ENCODE assay signal across 10 mouse cellular contexts in genomic region chr2:152180323-152180722, GRCm38 (mm10). TPM values are rescaled to one million over a fixed set of nuclear protein-coding genes. Genes with fewer than 3 reads are reported as not detected.
DNase-seq lines count a peak whose midpoint lies in the region; ATAC-seq and TF ChIP-seq lines count a peak whose summit lies in the region.
"Had no signal": no experiment of that assay in that cellular context is flagged by ENCODE, and none has a peak within 500 bp of the region (broad histone marks: within the 10 kb centered on the region; RNA-seq: fewer than 3 reads in every experiment).

No protein-coding gene starts in this region.

- H3K36me3 ChIP-seq in kidney, adult 2 months (ENCODE audit: control insufficient read depth, insufficient read depth, low read length): no peaks in the 10 kb centered on the region
- no peaks in the 10 kb centered on the region for H3K36me3 ChIP-seq in myocyte (ENCODE audit: control insufficient read depth, insufficient read depth)
- no peaks in the 10 kb centered on the region for H3K36me3 ChIP-seq in midbrain, embryonic 14.5 days (ENCODE audit: control insufficient read depth, insufficient read depth, low read length)
- no peaks in the 10 kb centered on the region for H3K36me3 ChIP-seq in forebrain, embryonic 14.5 days (ENCODE audit: control insufficient read depth, insufficient read depth, low read length)
- H3K36me3 ChIP-seq: embryonic facial prominence, embryonic 13.5 days had no signal

- H3K9ac ChIP-seq in midbrain, embryonic 14.5 days (replicated peaks; ENCODE audit: low read length): no peak overlapping the region
- H3K9ac ChIP-seq in forebrain, embryonic 14.5 days (ENCODE audit: low read length): no peak overlapping the region
- H3K9ac ChIP-seq: embryonic facial prominence, embryonic 13.5 days had no signal

- no peaks in the 10 kb centered on the region for H3K79me2 ChIP-seq in myocyte (ENCODE audit: control insufficient read depth, insufficient read depth)

- TF ChIP-seq POLR2A in kidney, adult 2 months (IDR thresholded peaks at IDR 0.05; ENCODE audit: low read depth, low read length): no peak
- no peak for TF ChIP-seq POLR2A in myocyte (IDR thresholded peaks at IDR 0.05; ENCODE audit: insufficient read length, low read depth)

- no peak for TF ChIP-seq CTCF in kidney, adult 2 months (conservative IDR thresholded peaks at IDR 0.05; ENCODE audit: insufficient read depth, insufficient read length, low read depth, low read length)

- no peak overlapping the region for H3ac ChIP-seq in myocyte (ENCODE audit: control insufficient read depth, insufficient read length)

- peak overlapping the region; percentile 41 for H3K4me2 ChIP-seq in myocyte (ENCODE audit: low read depth)
- no peak overlapping the region for H3K4me2 ChIP-seq in midbrain, embryonic 14.5 days (ENCODE audit: low read length)
- no peak overlapping the region for H3K4me2 ChIP-seq in forebrain, embryonic 14.5 days (ENCODE audit: low read length)
- H3K4me2 ChIP-seq: embryonic facial prominence, embryonic 13.5 days had no signal

- H3K9me3 ChIP-seq in midbrain, embryonic 14.5 days (ENCODE audit: control insufficient read depth, low read length): no peaks in the 10 kb centered on the region
- no peaks in the 10 kb centered on the region for H3K9me3 ChIP-seq in forebrain, embryonic 14.5 days (replicated peaks; ENCODE audit: control insufficient read depth, low read length)
- H3K9me3 ChIP-seq: embryonic facial prominence, embryonic 13.5 days had no signal

- 0 out of 2 replicates have a peak, but pooled peaks cover 4% of the 10 kb centered on the region for H3K4me1 ChIP-seq in kidney, adult 2 months (ENCODE audit: control insufficient read depth, insufficient read depth, low read length)
- peaks cover 6% of the 10 kb centered on the region for H3K4me1 ChIP-seq in midbrain, embryonic 14.5 days (ENCODE audit: control insufficient read depth, insufficient read depth, low read length)
- H3K4me1 ChIP-seq in forebrain, embryonic 14.5 days (ENCODE audit: control insufficient read depth, insufficient read depth, low read length): peaks cover 2% of the 10 kb centered on the region; the same call in 1 of the 2 replicates

- ATAC-seq in midbrain, embryonic 14.5 days (ENCODE audit: low FRiP score, low TSS enrichment): no peak
- no peak for ATAC-seq in forebrain, embryonic 14.5 days

- WGBS in kidney, adult 2 months: 19% methylated on average over 6 of the region's 6 CpGs
- 71% methylated on average over 6 of the region's 6 CpGs for WGBS in midbrain, embryonic 14.5 days
- 70% methylated on average over 6 of the region's 6 CpGs for whole genome bisulfite sequencing in forebrain, embryonic 14.5 days

- H3K4me3 ChIP-seq in kidney, adult 2 months (ENCODE audit: insufficient read depth, low read depth, low read length): no peak overlapping the region
- H3K4me3 ChIP-seq in myocyte: no peak overlapping the region
- no peak overlapping the region for H3K4me3 ChIP-seq in midbrain, embryonic 14.5 days (replicated peaks; ENCODE audit: low read depth, low read length)
- no peak overlapping the region for H3K4me3 ChIP-seq in forebrain, embryonic 14.5 days (ENCODE audit: low read depth, low read length)
- H3K4me3 ChIP-seq: embryonic facial prominence, embryonic 13.5 days had no signal

- no peaks in the 10 kb centered on the region for H3K27me3 ChIP-seq in kidney, adult 2 months (replicated peaks; ENCODE audit: control insufficient read depth, insufficient read depth, low read length)
- H3K27me3 ChIP-seq in myocyte (ENCODE audit: control insufficient read depth, insufficient read depth, insufficient read length): peaks cover 6% of the 10 kb centered on the region
- no peaks in the 10 kb centered on the region for H3K27me3 ChIP-seq in midbrain, embryonic 14.5 days (ENCODE audit: control insufficient read depth, insufficient read depth, low read length)
- no peaks in the 10 kb centered on the region for H3K27me3 ChIP-seq in forebrain, embryonic 14.5 days (replicated peaks; ENCODE audit: control insufficient read depth, insufficient read depth, low read length)

- peak; percentile 30 to 52 for DNase-seq in cerebellum, postnatal 4 days (ENCODE audit: low spot score in 2 of 2)
- no peak for DNase-seq in cerebellum, adult 11-12 months
- peak; percentile 87 for DNase-seq in ES-CJ7 (ENCODE audit: low read depth, low spot score)
- DNase-seq in gastrocnemius, postnatal 25 days: peak; percentile 87
- peak; percentile 92 for DNase-seq in kidney, adult 2 months
- no peak for DNase-seq in midbrain, embryonic 14.5 days
- no peak for DNase-seq in forebrain, embryonic 14.5 days (ENCODE audit: low spot score)

- no peak overlapping the region; the same call in 1 of the 2 replicates for H3K27ac ChIP-seq in kidney, adult 2 months (ENCODE audit: insufficient read depth, low read depth, low read length)
- H3K27ac ChIP-seq in midbrain, embryonic 14.5 days (replicated peaks; ENCODE audit: low read depth, low read length): no peak overlapping the region
- no peak overlapping the region for H3K27ac ChIP-seq in forebrain, embryonic 14.5 days (ENCODE audit: low read depth, low read length)
- H3K27ac ChIP-seq: embryonic facial prominence, embryonic 13.5 days; macrophage had no signal

TF ChIP-seq in myocyte, 11 proteins besides CTCF, POLR2A, EP300 and RAD21:
- TF ChIP-seq REST (IDR thresholded peaks at IDR 0.05; ENCODE audit: insufficient read depth, insufficient read length) (no peak), MAX (IDR thresholded peaks at IDR 0.05; ENCODE audit: low read depth) (no peak), TCF3 (IDR thresholded peaks at IDR 0.05; ENCODE audit: insufficient read length, low read depth) (peak; percentile 98), POLR2AphosphoS2 (IDR thresholded peaks at IDR 0.05; ENCODE audit: insufficient read length, low read depth) (no peak), SRF (IDR thresholded peaks at IDR 0.05; ENCODE audit: control insufficient read depth, insufficient read length, low read depth) (no peak), USF1 (IDR thresholded peaks at IDR 0.05; ENCODE audit: low read depth) (no peak), MYOG (IDR thresholded peaks at IDR 0.05; ENCODE audit: control insufficient read depth in 1 of 3, insufficient read depth in 1 of 3, insufficient read length in 2 of 3, low read depth in 2 of 3) (peak; percentile 70 to 100 (median 100)), MYOD1 (IDR thresholded peaks at IDR 0.05; ENCODE audit: control insufficient read depth in 1 of 3, insufficient read length in 2 of 3, low read depth in 2 of 3) (peak in 2 of 3 experiments; percentile 98 to 100), TCF12 (IDR thresholded peaks at IDR 0.05; ENCODE audit: insufficient read depth, poor library complexity, severe bottlenecking) (peak; percentile 92), CEBPB (IDR thresholded peaks at IDR 0.05; ENCODE audit: insufficient read depth, poor library complexity, severe bottlenecking) (no peak), E2F4 (IDR thresholded peaks at IDR 0.05; ENCODE audit: insufficient read depth) (no peak)
TF ChIP-seq in myocyte: peak in this region for 4.

RNA-seq across cellular contexts. Expression of gene Tcf15, which starts 37.0 kb away (rescaled TPM):
- 10 to 100 TPM; 11.2 to 12.4 TPM for total RNA-seq in gastrocnemius, postnatal 25 days (2021)
- polyA plus RNA-seq in kidney, adult 2 months (2012; rRNA removed): 2.9 and 4.6 TPM in 2 replicates
- not detected for polyA plus RNA-seq in myocyte (2012; fragmentation: generic; extraction: Trizol)
- 0.76 and 0.96 TPM in 2 replicates for polyA plus RNA-seq in midbrain, embryonic 14.5 days (2014; fragmentation: Nextera tagmentation; extraction: Ambion mirVana)
- 1.1 and 1.7 TPM in 2 replicates for polyA plus RNA-seq in forebrain, embryonic 14.5 days (2014; fragmentation: Nextera tagmentation; extraction: Ambion mirVana)
- polyA plus RNA-seq: macrophage had no signal

RNA-seq across cellular contexts. Expression of gene Csnk2a1, which starts 46.3 kb away (rescaled TPM):
- total RNA-seq in gastrocnemius, postnatal 25 days (2021): 10 to 100 TPM; 78.6 to 79.8 TPM
- polyA plus RNA-seq in kidney, adult 2 months (2012; rRNA removed): 26.1 and 35.0 TPM in 2 replicates
- polyA plus RNA-seq in myocyte (2012; fragmentation: generic; extraction: Trizol): 47.5 TPM
- 164 and 229 TPM in 2 replicates for polyA plus RNA-seq in midbrain, embryonic 14.5 days (2014; fragmentation: Nextera tagmentation; extraction: Ambion mirVana)
- polyA plus RNA-seq in forebrain, embryonic 14.5 days (2014; fragmentation: Nextera tagmentation; extraction: Ambion mirVana): 162 and 168 TPM in 2 replicates

Comparison
In these comparisons a context has a peak if more than half of its experiments do, and no peak if none do; other contexts are left out.
1. DNase-seq: peak in cerebellum, postnatal 4 days (2 of 2), ES-CJ7 (single experiment), gastrocnemius, postnatal 25 days (single experiment) and kidney, adult 2 months (single experiment); none in cerebellum, adult 11-12 months (single experiment), midbrain, embryonic 14.5 days (single experiment) and forebrain, embryonic 14.5 days (single experiment).